Mouse (Mus musculus): ENCODE measurements around the gene Cacna1d. TPM values are rescaled to one million over a fixed set of nuclear protein-coding genes. Genes with fewer than 3 reads are reported as not detected.

Cacna1d gene
- 21.9 TPM for polyA plus RNA-seq (2014; fragmentation: Illumina TruSeq; extraction: RNeasy Lipid Tissue Mini Kit (QIAGEN cat#74804); ENCODE audit: low read depth, low replicate concordance)

GRCm38 (mm10) chr14:30491342-30491741, at the start of gene Cacna1d:
Cacna1d (minus strand) TSS chr14:30491455.

DNA sequence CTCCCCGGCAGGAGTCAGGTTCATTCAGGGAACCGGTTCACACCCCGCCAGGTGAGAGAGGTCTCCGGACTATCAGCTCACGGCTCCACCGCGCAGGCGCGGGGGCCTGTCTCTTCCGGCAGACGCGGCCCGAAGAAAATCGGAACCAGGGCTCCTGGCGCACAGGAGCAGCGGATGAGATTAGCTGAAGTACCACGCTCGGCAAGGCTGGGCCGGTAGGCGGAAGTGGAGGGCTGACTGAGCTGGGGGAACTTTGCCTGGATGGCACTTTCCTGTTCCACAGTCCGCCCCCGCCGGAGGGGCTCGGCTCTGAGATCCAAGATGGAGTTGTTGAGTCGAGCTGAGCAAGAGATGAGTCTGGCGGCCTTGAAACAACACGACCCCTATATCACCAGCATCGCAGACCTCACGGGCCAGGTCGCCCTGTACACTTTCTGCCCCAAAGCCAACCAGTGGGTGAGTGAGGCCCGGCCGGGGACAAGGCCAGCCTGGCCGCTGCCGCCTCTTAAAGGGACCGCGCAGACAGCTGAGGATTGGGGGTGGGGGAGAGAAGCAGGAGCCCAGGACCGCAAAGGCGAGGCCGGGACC, 11.8 kb downstream of the Cacna1d start, which contains the start of gene Dcp1a:
Dcp1a (plus strand) TSS at position 175 of the 588 bp plus-strand sequence.

DNA sequence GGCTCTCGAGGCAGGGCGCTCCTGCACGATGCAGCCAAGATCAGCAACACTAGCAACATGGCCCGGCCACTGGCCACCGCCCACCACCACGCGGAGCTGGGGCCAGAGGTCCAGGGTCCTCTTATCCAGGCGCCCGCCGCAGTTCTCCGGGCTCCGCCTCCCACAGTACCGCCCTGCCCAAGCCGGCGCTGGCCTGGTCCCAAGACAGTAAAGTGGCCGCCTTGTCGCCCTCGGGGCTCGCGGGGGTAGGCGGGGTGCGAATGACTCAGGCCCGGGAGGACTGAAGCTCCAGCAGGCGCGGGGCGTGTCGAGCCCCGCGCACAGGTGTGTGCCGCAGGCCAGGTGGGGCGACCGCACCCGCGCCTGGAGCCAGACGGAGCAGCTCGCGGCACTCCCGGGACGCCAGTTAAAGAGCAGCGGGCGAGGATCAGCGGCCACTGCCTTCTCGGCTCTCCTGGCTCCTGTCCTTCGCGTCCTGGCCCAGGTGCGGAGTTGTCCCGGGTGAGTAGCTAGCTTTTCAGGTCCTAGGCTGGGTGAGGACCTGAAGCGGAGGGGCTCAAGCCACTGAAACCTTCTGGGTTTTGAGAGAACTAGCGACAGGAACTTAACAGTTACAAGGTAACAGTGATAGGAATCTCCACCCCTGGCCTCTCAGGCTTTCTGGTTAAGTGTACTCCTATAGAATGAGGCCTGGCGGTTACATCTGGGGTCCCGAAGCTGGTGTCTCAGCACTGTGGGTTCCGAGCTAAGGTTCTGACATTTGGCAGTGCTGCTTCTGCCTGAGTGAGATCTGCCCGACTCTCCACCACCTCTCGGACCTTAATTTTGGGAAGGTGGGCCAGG, 482.3 kb downstream of the Cacna1d start, which contains the start of the genes Il17rb and Chdh:
Il17rb (minus strand) TSS at position 164 of the 843 bp plus-strand sequence.
Chdh (plus strand) TSS at position 291 of the 843 bp plus-strand sequence.

Other genes starting within 250 kb of the Cacna1d start
- 17.7 TPM for gene Dcp1a, start 11.9 kb downstream of the Cacna1d start, polyA plus RNA-seq (2014; fragmentation: Illumina TruSeq; extraction: RNeasy Lipid Tissue Mini Kit (QIAGEN cat#74804); ENCODE audit: low read depth, low replicate concordance)
- 287 TPM for gene Tkt, start 56.9 kb upstream of the Cacna1d start, polyA plus RNA-seq (2014; fragmentation: Illumina TruSeq; extraction: RNeasy Lipid Tissue Mini Kit (QIAGEN cat#74804); ENCODE audit: low read depth, low replicate concordance)
- 110 TPM for gene Prkcd, start 134.8 kb upstream of the Cacna1d start, polyA plus RNA-seq (2014; fragmentation: Illumina TruSeq; extraction: RNeasy Lipid Tissue Mini Kit (QIAGEN cat#74804); ENCODE audit: low read depth, low replicate concordance)
- 23.5 TPM for gene Rft1, start 162.9 kb upstream of the Cacna1d start, polyA plus RNA-seq (2014; fragmentation: Illumina TruSeq; extraction: RNeasy Lipid Tissue Mini Kit (QIAGEN cat#74804); ENCODE audit: low read depth, low replicate concordance)
- 10.8 TPM for gene Sfmbt1, start 223.4 kb upstream of the Cacna1d start, polyA plus RNA-seq (2014; fragmentation: Illumina TruSeq; extraction: RNeasy Lipid Tissue Mini Kit (QIAGEN cat#74804); ENCODE audit: low read depth, low replicate concordance)

All from adipose tissue, adult 10 weeks (tissue).